Mouse (Mus musculus) 3134 (cell line): Measurements from ENCODE around the gene Sos2.

Experiments
- DNase-seq: peaks from one replicate; pipeline ENCODE4 v3.0.0-alpha.2; 2011; ENCODE audit warnings: low spot score; ENCODE audit not compliant: insufficient read length; ENCODE audit errors: extremely low read depth

Sos2 gene

GRCm38 (mm10) chr12:69681566-69682061 is at the start of gene Sos2:
Gene Sos2, minus strand, starts transcription at chr12:69681852.
- peak; percentile 52 for DNase-seq

GRCm38 (mm10) chr12:69730306-69730705 is 48.7 kb upstream of the Sos2 start:
- DNase-seq = no peak

- no peak for DNase-seq
These were observed 47.6 kb upstream of the Sos2 start for GRCm38 (mm10) chr12:69729246-69729645.

DNA sequence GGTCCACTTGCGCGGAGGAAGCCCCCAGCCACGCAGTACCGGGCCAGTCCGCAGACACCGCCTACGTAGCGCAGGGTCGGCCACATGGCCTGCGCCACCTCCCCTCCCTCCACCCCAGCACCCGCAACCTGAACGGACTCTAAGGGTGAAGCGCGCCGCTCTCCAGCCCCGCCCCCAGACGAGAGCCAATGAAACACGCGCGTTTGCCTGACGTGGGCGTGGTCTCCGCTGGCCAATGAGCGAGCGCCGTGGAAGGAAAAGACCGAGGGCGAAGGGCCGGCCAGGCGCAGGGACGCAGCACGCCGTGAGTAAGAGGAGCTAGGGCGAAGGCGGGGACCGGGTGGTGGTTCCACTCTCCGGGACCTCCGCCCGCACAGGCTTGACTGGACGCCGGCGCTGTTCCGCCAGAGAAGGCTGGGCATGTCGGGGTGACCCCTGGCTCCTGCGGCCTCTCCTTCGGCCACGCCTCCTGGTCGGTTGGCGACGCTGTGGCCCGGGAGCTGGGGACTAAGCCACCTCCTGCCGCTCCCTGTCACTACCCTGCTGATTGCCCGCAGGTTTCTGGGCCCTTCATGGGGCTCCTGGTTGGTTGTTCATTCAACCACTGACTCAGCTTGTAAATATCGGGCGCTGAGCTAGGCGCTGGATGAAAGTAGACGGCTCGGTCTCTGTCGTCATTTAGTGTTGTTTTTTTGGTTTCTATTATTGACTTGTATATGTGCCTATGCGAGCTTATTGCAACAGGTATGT is 43.2 kb upstream of the Sos2 start, which contains the start of the genes L2hgdh and Atp5s:
TSS of gene L2hgdh (minus strand) at position 163 of the 750 bp plus-strand sequence.
TSS of gene Atp5s (plus strand) at position 240 of the 750 bp plus-strand sequence.
- DNase-seq = peak; percentile 97

DNA sequence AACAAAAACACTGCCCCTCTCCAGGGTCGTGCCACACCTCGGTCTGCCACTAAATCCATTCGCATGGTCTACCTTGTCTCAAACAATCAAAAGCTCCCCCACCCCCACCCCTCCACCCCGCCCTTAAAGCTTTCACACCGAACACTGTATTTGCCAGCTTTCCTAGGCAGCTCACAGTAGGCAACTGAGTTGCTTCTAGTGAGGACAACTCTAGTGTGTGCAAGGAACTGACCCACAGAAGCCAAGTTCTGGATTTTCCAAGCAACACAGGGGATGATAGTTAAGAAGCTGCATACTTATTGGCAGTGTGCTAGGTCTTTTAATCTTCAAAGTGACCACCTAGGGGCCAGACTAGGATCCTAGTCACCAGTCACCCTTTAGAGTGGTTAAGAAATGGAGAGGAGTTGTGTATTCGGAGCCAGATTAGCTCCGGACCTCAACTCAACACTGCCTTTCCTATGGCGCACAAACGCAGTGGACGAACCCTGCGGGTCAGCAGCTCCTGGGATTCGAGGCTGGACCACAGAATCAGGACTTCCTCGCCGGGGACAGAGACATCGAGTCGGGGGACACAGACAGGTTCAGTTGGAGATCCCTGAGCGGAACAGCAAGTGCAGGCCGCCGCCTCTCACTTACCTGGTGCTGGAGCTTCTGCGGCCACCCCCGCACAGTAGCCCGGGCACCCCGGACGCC is 42.5 kb upstream of the Sos2 start:
- no peak for DNase-seq

DNA sequence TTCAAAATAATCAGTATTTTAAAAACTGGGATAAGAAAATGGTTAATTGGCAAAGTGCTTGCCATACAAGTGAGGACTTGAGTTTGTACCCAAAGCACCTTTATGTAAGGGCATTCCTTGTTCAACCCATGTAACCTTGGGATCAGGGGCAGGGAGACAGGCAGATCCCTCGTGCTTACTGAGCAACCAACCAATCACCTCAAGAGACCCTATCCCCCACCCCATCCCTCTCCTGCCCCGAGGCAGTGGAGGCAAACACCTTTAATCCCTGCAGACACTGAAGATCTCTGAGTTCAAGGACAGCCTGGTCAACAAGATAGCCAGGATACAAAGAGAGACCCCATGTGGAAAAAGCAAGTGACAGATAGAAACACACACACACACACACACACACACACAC is 41.7 kb upstream of the Sos2 start:
- no peak for DNase-seq

GRCm38 (mm10) chr12:69722857-69723256 is 41.2 kb upstream of the Sos2 start:
- DNase-seq = no peak

GRCm38 (mm10) chr12:69713628-69714027 is 32.0 kb upstream of the Sos2 start:
- DNase-seq = no peak

DNA sequence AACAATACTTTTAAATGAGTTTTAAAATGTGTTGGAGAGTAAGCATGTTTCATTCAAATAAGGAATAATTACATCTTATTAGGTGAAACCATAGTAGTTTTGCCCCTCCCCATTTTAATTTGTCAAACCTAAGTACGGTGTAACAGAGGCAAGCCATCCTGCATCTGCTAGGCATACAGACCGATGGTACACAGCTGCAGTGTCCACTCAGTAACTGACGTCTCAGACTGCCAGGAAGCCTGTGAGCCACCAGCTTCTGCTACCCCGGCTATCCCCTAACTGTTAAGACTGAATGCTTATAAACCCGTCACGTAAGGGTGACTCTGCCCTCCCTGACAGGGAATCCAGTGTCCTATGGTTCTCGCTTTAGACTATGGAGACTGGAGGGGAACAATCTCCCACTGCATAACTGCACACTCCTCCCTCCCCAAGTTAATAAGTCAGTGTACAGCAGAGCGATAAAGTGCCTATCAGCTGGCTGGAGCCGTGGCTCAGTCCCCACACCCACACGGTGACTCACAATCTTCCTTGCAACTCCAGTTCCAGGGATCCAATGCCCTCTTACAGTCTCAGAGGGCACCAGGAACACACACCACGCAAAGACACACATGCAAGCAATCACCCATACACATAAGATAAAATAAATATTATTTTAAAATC is 23.3 kb upstream of the Sos2 start:
- DNase-seq = no peak

DNA sequence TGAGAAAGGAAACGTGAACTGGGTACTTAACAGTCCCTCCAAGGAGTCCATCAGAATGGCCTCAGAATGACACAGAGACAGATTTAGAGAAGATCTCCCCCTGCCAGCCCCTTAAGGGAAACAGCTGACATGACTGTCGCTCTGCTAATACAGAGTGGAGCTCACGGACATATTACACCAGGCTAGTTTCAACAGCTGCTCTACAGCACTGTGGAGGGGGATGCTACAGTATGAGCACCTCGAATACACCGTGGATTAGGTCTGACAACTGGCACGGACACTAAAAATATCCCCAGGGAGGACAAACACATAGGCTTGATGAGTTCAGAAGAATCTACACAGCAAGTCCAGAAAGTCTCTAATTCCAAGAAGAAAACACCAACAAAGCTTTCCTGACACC is 16.7 kb upstream of the Sos2 start:
- DNase-seq = no peak

GRCm38 (mm10) chr12:69696746-69697145 is 15.1 kb upstream of the Sos2 start:
- DNase-seq = no peak

DNA sequence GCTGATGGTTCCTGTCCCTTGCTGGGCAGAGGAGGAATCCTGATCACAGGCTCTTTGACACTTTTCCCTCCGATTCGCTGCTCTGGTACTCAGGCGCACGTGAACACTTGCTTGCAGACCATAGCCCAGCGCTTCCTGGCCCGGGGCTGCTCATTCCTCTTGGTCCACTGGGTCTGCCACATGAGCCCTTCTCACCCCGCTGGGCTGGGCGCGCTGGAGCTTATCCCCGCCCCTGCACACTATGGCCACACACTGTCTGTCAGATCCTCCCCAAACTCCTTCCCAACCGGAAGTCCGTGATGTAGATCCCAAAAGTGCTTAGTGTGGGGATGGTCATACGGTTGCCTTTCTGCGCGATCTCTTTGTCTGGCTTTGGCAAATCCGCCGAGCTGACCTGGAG is 11.8 kb upstream of the Sos2 start:
- no peak for DNase-seq

GRCm38 (mm10) chr12:69690714-69691113 is 9.1 kb upstream of the Sos2 start:
- DNase-seq = no peak

GRCm38 (mm10) chr12:69689094-69689493 is 7.4 kb upstream of the Sos2 start:
- no peak for DNase-seq

- DNase-seq = no peak
These were observed 6.7 kb upstream of the Sos2 start for GRCm38 (mm10) chr12:69688368-69688767.

DNA sequence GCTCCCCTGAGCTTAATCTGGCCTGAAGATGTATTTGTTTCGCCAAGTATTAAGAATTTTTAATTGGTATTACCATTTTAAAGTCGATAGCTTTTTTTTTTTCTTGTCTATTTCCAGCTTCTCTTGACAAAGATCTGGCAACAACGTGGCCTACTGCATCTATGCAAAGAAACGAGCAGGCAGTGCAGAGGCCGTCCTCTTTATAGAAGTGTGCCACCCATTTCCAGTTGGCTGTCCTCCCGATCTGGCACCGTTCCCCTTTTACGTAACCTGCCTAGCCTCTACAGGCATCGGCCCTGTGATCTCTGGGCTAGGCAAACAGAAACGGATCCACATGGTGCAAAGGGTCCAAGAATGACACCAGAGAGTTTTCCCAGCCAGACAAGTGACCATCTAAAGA is 1.9 kb upstream of the Sos2 start:
- peak; percentile 65 for DNase-seq

DNA sequence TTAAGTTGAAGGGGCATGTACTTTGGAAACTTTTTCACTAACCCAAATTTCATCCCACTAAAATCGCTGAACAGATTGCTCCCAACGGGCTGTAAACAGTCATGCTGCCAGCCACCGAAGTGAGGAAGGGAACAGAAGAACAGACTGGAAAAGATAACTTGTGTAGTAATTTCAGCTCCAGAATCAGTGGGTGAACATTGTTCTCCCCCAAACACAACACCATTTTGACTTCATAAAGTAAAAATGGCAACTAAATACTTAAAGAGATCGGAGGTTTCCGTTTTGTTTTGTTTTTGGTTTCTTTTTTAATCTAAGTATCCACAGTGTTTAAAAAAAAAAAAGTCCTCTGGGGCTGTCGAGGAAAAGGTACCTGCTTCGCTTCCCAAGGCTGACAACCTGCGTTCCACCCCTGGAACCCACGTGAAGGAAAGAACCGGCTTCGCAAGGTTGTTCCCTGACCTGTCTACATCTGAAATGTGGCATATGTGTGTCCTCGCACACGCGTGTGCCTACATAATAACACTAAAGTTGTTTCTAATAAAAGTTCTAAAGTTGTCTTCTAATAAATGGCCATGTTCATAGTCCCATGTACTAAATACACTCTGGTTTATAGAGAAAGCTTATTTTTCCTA is 1.3 kb upstream of the Sos2 start:
- DNase-seq = peak; percentile 8

- peak; percentile 85 for DNase-seq
These were observed 574 bp upstream of the Sos2 start for GRCm38 (mm10) chr12:69682065-69682787.

- peak; percentile 79 for DNase-seq
These were observed 752 bp downstream of the Sos2 start for GRCm38 (mm10) chr12:69680635-69681565.
